Mouse (Mus musculus): ENCODE measurements at regions not wholly inside any gene's neighbourhood (a gene's known extent, or its start where the extent isn't known, plus 50 kb on each side); places are given as distances from the start of the nearest gene placed in this dataset.
"Not testable (repeated sequence)": the region's sequence is repeated elsewhere in the genome, so short reads cannot be mapped to it uniquely, and the experiment has no call there.

DNA sequence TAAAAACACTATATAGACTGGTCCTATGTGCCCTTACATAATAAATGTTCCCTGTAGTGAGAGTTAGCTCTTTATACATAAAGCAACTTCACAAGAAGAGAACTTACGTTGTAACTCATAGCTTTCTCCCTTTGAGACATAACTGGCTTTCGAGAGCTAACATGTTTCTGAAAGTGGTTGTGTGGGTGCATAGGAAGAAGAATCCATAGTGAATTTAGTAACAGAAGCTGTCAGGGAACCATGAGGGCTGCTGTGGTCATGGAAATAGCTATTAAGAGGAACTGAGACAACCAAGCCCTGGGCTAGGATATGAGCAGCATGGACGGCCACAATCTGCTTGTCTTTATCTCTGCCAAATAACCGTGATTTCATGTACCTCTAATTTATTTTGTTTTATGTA lies 1105.7 kb downstream of the A830018L16Rik start:
- intact Hi-C loops (cut with DNase I) = no loop called here
- no peak for DNase-seq

GRCm38 (mm10) chr1:12555859-12556258 lies 1142.0 kb downstream of the A830018L16Rik start:
- no peak for DNase-seq
- intact Hi-C loops (cut with DNase I) = no loop called here

- no peak for DNase-seq
- intact Hi-C loops (cut with DNase I) = loop anchor here (10.0 kb wide), 1 partner anchor 917 kb away; no protein-coding TSS in a partner anchor
These were observed 1158.0 kb downstream of the A830018L16Rik start for GRCm38 (mm10) chr1:12571755-12572358.

DNA sequence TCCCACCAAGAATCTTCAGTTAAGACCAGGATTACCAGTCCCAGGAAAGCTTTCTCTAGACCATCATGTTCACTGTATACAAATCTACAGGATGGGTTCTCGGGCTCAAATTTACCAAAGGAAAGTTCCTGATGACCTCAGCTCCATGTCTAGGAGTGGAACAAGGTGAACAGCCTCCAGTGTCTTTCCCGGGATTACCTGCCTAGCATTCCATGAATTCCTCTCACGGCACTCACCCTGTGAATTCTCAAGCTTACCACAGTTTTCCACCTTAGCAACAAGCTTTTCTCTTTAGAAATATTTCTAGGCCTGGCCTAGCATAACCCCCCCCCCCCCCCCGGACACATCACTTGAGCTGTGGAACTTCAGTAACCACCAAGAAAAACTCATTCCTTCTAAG lies 1158.9 kb downstream of the A830018L16Rik start:
- intact Hi-C loops (cut with DNase I) = loop anchor here (10.0 kb wide), 1 partner anchor 918 kb away; no protein-coding TSS in a partner anchor
- no peak for DNase-seq

- no peak for DNase-seq
- intact Hi-C loops (cut with DNase I) = loop anchor here (10.0 kb wide), 1 partner anchor 919 kb away; no protein-coding TSS in a partner anchor
These were observed 1160.4 kb downstream of the A830018L16Rik start for GRCm38 (mm10) chr1:12574274-12574673.

DNA sequence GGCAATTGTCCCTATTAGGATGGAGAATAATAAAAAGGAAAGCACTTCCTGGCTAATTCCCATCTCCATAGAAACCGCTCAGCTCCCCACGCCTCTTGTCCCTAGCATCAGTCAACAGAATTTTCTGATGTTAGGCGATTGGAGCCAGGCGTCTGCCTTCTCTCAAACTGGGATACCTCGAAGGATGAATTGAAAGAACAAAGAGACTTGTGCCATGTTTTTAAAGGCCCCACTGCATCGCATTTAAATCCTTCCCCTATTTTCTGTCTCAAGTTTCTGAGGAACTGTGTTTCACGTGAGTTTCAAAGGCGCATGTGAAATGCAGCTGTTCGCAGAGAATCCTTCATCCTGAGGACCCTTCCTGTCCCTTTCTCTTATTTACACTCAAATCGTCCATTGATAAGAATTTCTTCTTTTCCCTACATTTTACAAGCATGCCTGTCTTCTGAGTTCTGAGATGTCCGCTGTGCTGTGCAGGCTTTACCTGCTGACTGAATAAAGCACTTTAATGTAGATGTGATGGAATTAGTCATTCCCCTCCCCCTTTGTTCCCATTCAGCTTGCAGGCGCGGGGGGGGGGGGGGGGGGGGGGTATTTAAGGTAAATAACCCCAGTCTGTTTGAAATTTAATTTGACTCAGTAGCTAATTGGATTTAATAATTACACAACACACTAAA lies 1163.3 kb downstream of the A830018L16Rik start:
- no peak for DNase-seq
- intact Hi-C loops (cut with DNase I) = loop anchor here (10.0 kb wide), 1 partner anchor 922 kb away; no protein-coding TSS in a partner anchor

- DNase-seq = no peak
These were observed 1164.1 kb downstream of the A830018L16Rik start for GRCm38 (mm10) chr1:12577978-12578377.

DNA sequence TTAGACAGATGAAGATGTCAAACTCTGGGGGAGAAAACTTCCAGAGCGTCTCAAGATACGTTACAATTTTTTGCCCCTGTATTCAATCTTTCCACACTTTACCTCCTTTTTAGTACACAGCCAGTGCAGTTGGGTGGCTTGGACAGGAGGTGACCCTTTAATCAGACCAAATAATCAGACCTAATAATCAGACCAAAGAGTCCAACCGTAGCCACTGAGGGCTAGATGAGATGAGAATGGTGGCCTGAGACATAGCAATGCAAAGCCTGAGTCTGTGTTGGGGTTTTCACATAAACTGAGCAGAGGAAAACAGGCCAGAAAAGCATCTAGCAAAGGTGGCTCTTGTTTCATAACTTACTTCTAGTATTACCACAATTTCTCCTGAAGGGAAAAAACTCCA lies 1169.1 kb downstream of the A830018L16Rik start:
- intact Hi-C loops (cut with DNase I) = no loop called here
- DNase-seq = no peak

More at GRCm38 (mm10) chr1:12577978-12578377, 1164.1 kb downstream of the A830018L16Rik start:
- intact Hi-C loops (cut with DNase I) = loop anchor here (10.0 kb wide), 1 partner anchor 923 kb away; no protein-coding TSS in a partner anchor

DNA sequence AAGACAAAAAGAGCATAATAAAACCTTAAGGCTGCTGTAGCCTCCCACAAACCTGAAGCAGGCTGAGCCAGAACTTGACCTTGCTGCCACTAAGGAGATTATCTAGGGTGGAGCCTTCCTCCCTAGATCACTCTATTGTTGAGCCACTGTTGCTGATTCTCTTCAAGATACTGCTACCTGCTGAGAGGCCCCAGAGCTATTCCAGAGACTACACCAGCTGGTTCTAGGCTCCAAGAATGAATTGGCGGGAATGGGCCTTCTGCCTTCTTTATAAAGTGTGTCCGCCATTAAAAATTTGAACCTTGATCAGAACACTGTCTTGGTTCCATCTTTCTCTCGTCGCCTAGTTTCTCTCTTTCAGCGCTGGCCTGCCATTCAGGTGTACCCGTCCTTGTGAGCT lies 1173.1 kb downstream of the A830018L16Rik start:
- intact Hi-C loops (cut with DNase I); DNase-seq: not testable (repeated sequence)

DNA sequence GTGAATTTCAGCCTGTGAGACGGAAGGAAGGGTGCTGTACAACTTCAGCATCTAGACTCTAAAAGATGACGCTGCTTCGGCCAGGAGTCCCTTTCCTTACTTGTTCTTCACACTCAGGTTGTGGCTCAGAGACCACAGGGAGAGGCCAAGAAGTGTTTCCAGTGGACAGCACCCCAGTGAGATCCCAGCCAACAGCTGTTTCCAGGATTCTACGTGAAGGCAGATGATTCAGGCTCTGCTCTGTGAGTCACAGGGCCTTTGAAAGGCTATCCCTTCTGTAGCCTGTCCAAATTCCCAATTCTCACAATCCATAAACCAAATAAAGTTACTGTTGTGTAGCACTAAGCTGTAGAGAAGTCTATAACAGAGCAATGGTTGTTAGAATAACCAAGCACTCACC lies 1198.2 kb downstream of the A830018L16Rik start:
- no peak for DNase-seq
- intact Hi-C loops (cut with DNase I) = no loop called here

GRCm38 (mm10) chr1:12615303-12615702 lies 1201.4 kb downstream of the A830018L16Rik start:
- no peak for DNase-seq
- intact Hi-C loops (cut with DNase I) = no loop called here

GRCm38 (mm10) chr1:12615733-12616481 lies 1202.0 kb downstream of the A830018L16Rik start:
- intact Hi-C loops (cut with DNase I) = no loop called here
- DNase-seq = no peak

DNA sequence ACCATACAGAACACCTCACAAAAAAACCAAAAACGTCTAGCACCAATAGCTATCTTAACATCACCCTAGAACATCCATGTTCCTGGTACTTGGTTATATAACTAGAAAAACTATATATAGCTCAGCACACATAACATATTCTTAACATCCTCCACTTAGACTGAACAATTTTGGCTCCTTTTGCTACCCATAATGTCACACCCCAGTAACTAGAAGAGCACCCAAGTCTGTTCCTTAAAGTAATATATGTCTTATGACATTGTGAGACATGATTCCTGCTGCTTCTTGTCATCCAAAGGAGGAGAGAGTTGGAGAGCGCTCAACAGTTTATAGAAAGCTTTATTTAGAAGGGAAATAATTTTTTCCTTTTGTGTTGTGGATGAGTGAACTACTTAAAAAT lies 1206.1 kb downstream of the A830018L16Rik start:
- intact Hi-C loops (cut with DNase I) = no loop called here
- no peak for DNase-seq

GRCm38 (mm10) chr1:12620825-12621224 lies 1206.9 kb downstream of the A830018L16Rik start:
- DNase-seq = no peak
- intact Hi-C loops (cut with DNase I) = no loop called here

- intact Hi-C loops (cut with DNase I) = no loop called here
These were observed 1209.3 kb downstream of the A830018L16Rik start for GRCm38 (mm10) chr1:12623158-12623557.

GRCm38 (mm10) chr1:12633049-12633448 lies 1219.1 kb downstream of the A830018L16Rik start:
- DNase-seq = no peak
- intact Hi-C loops (cut with DNase I) = no loop called here

More at GRCm38 (mm10) chr1:12623158-12623557, 1209.3 kb downstream of the A830018L16Rik start:
- no peak for DNase-seq

DNA sequence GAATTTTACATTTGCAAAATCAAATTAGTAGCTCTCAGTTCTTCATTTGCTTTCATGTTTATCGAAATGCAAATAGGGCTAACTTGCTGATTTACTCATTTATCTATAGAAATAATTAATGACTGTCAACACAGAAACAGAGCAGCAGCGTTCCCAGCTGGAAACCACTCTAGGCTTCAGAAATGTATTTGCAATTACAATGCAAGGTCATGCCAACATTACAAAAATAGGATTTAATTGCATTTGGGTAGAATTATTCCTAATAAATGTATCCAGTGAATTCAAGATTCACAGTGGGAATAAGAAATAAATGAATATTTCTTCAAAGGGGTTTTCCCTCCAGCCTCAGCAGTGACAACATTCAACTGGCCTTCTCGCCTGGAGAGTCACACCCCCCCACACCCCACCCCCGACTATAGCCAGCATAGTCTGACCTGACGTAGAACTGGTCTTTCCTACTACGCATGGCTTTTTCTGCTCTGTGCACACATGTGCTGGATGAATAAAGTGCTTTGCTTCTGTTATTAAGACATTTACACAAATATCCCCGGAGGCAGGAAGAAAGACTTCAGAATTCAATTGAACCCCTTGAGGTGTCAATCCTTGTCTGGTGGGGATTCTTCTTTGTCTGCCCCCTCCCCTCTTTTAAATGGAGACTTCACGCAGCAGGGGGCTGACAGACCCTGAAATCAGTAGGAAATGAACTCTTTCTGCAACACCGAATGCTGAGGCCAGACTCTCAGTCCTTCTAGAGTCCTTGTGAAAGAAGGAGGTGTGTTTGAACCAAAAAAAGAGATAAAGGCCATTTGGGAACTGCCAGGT lies 1222.6 kb downstream of the A830018L16Rik start:
- no peak for DNase-seq
- intact Hi-C loops (cut with DNase I) = no loop called here

DNA sequence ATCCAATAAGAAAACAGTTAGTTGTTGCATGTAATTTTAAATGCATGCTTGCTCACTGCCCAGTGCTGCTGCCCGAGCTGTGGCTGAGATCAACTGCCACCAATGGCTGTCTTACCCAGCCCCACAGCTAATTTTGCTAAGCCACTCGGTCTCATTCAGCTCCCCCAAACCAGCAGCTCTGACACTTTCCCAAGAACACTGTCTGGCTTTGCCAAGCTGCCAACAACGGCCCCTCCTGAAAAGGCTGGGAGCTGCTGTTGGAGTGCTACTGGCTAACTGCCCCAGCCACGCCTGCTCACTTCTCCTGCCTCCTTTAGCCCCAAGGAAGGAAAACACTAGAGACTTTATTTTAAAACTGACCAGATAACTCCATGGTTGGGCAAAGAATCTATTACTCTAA lies 1227.1 kb downstream of the A830018L16Rik start:
- no peak for DNase-seq

More for the DNA sequence above, 1227.1 kb downstream of the A830018L16Rik start:
- intact Hi-C loops (cut with DNase I) = no loop called here
